Mouse (Mus musculus): Measurements from ENCODE around the gene Hist2h3c1.
A peak's percentile ranks its signal among the peaks of the same experiment; 100 is the strongest.
"Not testable (repeated sequence)": the region's sequence is repeated elsewhere in the genome, so short reads cannot be mapped to it uniquely, and the experiment has no call there.

Gene Hist2h3c1

GRCm38 (mm10) chr3:96231758-96232120 lies 14.7 kb upstream of the Hist2h3c1 start:
- no peak for ATAC-seq (ENCODE audit: insufficient number of reproducible peaks, low FRiP score, low TSS enrichment)

GRCm38 (mm10) chr3:96234914-96235313 lies 11.6 kb upstream of the Hist2h3c1 start:
- no peak for ATAC-seq (ENCODE audit: insufficient number of reproducible peaks, low FRiP score, low TSS enrichment)

GRCm38 (mm10) chr3:96235836-96236235 lies 10.6 kb upstream of the Hist2h3c1 start:
- ATAC-seq (ENCODE audit: insufficient number of reproducible peaks, low FRiP score, low TSS enrichment), result no peak

DNA sequence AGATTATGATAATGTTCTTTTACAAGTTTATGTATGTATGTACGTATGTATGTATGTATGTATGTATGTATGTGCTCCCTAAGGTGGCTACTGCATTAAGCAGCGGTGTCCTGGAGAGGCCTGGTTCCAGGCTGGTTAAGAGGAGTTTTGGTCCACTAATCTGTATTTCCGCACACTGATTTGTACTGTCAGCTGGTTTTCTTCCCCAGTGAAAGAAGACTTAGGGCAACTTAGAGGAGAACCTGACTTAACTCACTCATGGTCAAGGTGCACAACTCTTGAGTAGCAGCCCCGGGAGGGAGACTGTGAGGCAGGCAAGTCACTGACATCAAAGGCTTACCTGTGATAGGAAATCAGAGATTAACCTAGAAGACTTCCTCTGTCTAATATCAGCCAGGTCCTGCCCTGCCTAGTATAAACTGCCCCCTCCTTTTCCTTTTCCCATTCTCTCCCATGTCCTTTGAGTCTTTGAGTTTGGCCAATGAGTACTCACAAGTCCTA lies 9.6 kb upstream of the Hist2h3c1 start:
- no peak for ATAC-seq (ENCODE audit: insufficient number of reproducible peaks, low FRiP score, low TSS enrichment)

DNA sequence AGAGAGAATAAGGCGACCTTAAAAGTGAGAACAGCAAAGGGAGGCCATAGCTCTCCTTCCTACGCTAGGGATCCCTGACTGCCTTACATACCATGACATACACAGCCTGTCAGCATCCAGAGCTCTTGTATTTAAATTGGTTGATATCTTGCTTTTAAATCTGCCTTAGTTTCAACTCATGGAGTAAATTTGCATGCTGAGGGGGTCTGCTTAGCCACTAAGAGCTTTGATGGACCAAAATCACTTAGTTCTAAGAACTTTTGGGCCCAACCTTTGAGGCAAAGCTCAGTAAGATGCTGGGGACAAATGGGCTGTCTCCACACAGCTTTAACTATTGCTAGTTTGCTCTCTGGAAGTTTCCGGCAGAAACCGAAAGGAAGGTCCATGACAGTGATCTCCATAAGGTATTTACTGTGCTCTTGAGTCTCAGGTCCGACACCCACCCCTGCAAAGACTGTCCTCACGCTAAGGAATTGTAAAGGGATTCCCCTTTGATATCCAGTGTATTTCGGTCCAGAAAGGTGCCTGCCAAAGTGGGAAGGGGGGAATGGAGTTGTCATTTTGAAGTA lies 9.1 kb upstream of the Hist2h3c1 start:
- no peak for ATAC-seq (ENCODE audit: insufficient number of reproducible peaks, low FRiP score, low TSS enrichment)

DNA sequence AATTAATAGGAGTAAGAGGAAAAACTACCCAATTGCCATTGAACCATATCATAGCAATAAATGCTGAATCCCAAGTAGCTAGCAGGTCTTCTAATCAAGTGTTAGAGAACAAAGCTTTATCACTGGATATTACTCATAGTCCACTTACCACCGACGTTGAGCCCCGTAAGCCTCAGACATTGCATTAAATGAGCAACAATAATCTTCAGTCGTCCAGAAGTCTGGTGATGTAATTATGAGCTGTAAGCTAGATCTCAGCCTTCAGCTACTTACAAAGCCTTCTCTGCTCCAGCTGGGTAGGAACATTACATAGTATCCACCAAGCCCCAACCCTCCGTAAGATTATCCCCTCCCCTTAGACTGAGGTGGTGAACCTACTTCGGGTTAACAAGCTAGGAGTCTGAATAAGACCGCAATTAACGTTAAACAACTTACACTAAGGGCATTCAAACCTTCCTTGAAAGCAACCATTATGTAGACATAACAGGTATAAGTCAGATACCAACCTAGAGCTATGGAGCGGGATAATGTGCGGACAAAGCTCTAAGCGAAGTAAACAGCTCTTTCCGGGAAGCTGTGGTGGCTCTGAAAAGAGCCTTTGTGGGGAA lies 8.5 kb upstream of the Hist2h3c1 start:
- no peak for ATAC-seq (ENCODE audit: insufficient number of reproducible peaks, low FRiP score, low TSS enrichment)

- ATAC-seq (ENCODE audit: insufficient number of reproducible peaks, low FRiP score, low TSS enrichment), result peak; percentile 74
These were observed 7.3 kb upstream of the Hist2h3c1 start, which contains the start of gene Hist2h3c2 for GRCm38 (mm10) chr3:96238954-96239793. Gene Hist2h3c2 (minus strand): TSS chr3:96239127.

GRCm38 (mm10) chr3:96239949-96240798 lies 6.3 kb upstream of the Hist2h3c1 start, which contains the start of gene Hist2h2aa2:
Gene Hist2h2aa2 (minus strand): TSS chr3:96240276.
- peak; percentile 84 for ATAC-seq (ENCODE audit: insufficient number of reproducible peaks, low FRiP score, low TSS enrichment)

DNA sequence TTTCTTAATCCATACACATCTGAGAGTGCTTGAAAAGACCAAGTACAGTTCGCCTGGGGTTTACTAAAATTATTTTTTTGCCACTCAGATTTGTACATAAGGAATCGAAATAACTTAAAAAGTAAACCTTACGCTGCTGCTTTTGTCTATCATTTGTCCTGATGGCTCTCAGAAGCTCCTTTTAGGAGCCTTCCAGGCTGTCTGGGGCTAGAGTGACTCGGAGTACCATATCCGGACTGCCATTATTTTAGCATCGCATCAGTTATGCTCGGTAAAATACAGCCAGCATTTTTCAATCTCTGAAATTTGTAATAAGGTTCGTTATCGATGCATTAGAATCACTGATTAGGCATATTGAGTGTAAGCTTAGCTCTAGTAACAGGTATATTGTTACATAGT lies 5.7 kb upstream of the Hist2h3c1 start:
- no peak for ATAC-seq (ENCODE audit: insufficient number of reproducible peaks, low FRiP score, low TSS enrichment)

DNA sequence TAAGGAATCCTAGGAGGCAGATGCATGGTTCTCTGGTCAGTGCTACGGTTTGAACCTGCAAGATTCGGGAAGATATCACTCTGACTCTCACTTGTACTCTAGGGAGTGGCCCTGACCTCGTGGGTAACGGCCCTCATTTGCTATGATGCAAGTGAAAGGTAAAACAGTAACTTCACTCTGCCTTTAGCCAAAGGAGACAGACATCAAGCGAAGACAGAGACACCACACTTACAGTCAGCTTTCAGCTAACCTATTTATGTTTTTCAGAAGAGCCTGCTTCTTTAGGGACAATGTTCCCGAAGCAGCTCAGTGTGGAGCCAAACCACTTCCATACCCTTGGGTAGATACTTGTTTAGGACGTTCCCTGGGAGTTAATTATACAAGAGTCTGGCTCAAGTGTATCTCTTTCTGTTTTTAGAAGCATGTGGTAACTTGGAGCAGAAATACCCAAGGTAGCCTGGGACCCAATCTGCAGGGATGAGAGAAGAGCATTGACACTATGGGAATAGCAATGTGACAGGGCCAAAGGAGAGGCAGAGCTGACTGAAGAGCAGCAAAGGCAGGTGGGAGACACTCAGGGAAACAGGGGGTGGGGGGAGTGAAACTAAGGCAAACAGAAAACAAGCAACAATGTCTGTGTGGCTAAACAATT lies 2.4 kb upstream of the Hist2h3c1 start:
- no peak for ATAC-seq (ENCODE audit: insufficient number of reproducible peaks, low FRiP score, low TSS enrichment)

GRCm38 (mm10) chr3:96245003-96245886 lies 1.2 kb upstream of the Hist2h3c1 start, which contains the start of gene Hist2h2aa1:
Gene Hist2h2aa1 (plus strand): TSS chr3:96245497.
- ATAC-seq (ENCODE audit: insufficient number of reproducible peaks, low FRiP score, low TSS enrichment), result peak; percentile 88

DNA sequence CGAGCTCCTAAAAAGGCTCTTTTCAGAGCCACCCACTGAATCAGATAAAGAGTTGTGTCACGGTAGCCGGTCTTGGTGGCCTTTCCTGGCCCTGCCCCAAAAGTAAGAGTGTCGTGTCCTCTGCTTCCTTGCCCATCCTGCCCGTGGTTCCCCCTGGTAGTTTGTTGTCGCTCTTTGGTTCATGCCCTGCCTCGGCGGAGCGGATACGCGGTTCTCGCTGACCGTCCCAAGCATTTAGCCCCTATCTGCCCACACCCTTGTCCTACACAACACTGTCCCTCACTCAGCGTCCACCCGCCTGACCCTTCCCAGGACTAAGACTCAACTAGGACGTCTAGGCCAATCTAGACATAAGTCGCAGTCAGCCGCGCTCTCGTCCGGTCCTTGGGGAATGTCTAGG lies 467 bp upstream of the Hist2h3c1 start:
- ATAC-seq (ENCODE audit: insufficient number of reproducible peaks, low FRiP score, low TSS enrichment), result not testable (repeated sequence)

- no peak for ATAC-seq (ENCODE audit: insufficient number of reproducible peaks, low FRiP score, low TSS enrichment)
These were observed 1.1 kb downstream of the Hist2h3c1 start for GRCm38 (mm10) chr3:96247356-96248140.

DNA sequence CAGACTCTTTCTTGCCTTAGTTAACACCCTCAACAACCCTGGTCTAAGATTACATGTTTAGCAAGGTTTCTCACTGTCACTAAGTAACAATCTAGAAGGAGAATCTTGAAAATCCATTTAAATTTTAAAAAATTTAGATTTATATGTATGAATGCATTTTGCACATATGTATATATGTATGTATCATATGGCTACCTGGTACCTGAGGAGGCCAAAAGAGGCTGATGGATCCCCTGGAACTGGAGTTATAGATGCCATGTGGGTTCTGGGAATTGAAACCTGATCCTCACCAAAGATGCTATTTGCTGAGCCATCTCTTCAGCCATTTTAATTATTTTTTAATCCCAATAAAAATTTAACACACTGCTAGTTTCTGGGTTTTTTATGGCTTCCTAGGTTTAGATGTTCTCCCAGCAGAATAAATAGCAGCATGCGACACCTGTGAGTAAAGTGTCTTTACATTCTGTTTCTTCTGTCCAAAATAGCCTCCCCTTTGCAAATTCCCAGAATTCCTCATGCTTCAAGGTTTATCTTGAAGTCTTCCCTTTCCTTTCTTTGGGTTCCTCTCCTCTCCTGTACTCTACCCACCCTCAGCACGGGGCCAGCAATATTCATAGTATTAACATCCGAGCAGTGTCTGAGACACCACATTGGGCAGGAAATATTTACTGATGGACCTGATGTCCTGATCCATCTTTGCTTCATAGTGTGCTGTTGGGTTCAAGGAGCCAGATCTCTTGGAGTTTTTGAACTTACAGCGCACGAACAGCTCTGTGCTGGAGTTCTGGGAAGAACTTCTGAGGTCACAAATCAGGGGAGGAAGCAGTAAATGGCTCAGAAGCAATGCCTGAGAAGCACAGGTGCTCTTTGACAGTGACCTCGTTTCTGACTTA lies 1.9 kb downstream of the Hist2h3c1 start:
- no peak for ATAC-seq (ENCODE audit: insufficient number of reproducible peaks, low FRiP score, low TSS enrichment)

- no peak for ATAC-seq (ENCODE audit: insufficient number of reproducible peaks, low FRiP score, low TSS enrichment)
These were observed 2.5 kb downstream of the Hist2h3c1 start for GRCm38 (mm10) chr3:96249034-96249345.

GRCm38 (mm10) chr3:96250890-96251289 lies 4.4 kb downstream of the Hist2h3c1 start:
- no peak for ATAC-seq (ENCODE audit: insufficient number of reproducible peaks, low FRiP score, low TSS enrichment)

GRCm38 (mm10) chr3:96251787-96252186 lies 5.3 kb downstream of the Hist2h3c1 start:
- ATAC-seq (ENCODE audit: insufficient number of reproducible peaks, low FRiP score, low TSS enrichment), result no peak

All from cerebellum, adult (tissue).